Mouse (Mus musculus) adrenal gland, adult 8-10 months (tissue): ENCODE data around the gene Elf2. TPM values are rescaled to one million over a fixed set of nuclear protein-coding genes. Genes with fewer than 3 reads are reported as not detected.

Experiments used
- DNase-seq: peaks from one replicate; pipeline ENCODE4 v3.0.0; 2022
- microRNA-seq, 2 experiments: library from miRNA; unstranded; fragments of <30 nt; microRNA quantifications; one replicate each; pipeline ENCODE4 v1.2.0; 2022
- total RNA-seq, 4 experiments: library from RNA; stranded (reverse); gene quantifications; 2 replicates each; pipeline ENCODE4 v1.2.4; 2022

Gene Elf2
- total RNA-seq, 4 experiments from 2014 or later, result 57.5 to 93.6 (median 80.2) TPM

- no peak for DNase-seq
Measured at GRCm38 (mm10) chr3:51209503-51210314, 130.8 kb downstream of the Elf2 start.

- no peak for DNase-seq
Measured at GRCm38 (mm10) chr3:51208633-51209032, 131.8 kb downstream of the Elf2 start.

GRCm38 (mm10) chr3:51206521-51206920 is 133.9 kb downstream of the Elf2 start:
- DNase-seq, result no peak

- DNase-seq, result no peak
Measured at GRCm38 (mm10) chr3:51204897-51205296, 135.6 kb downstream of the Elf2 start.

- no peak for DNase-seq
Measured at GRCm38 (mm10) chr3:51204441-51204840, 136.0 kb downstream of the Elf2 start.

- no peak for DNase-seq
Measured at GRCm38 (mm10) chr3:51203906-51204305, 136.6 kb downstream of the Elf2 start.

Small RNAs within 50 kb of the gene (microRNA-seq; reads per million reads assigned to microRNA genes)
- gene Gm24282, result 0 reads per million in 2 experiments

Other genes with a start within 250 kb of the Elf2 start
- gene Noct, start 116.2 kb downstream of the Elf2 start, total RNA-seq, result 10 to 100 TPM; 12.8 to 16.4 (median 14.1) TPM
- 1,000 to 10,000 TPM in 3 of 4 experiments, 100 to 1,000 TPM in 1; 688 to 1,713 (median 1,219) TPM for gene Mgarp, start 56.1 kb upstream of the Elf2 start, total RNA-seq
- 100 to 1,000 TPM; 425 to 852 (median 611) TPM for gene Ndufc1, start 68.3 kb upstream of the Elf2 start, total RNA-seq
- gene Naa15, start 74.5 kb upstream of the Elf2 start, total RNA-seq, result 10 to 100 TPM; 53.1 to 65.3 (median 59.3) TPM
- gene Rab33b, start 143.3 kb upstream of the Elf2 start, total RNA-seq, result 10 to 100 TPM; 13.9 to 18.5 (median 17.4) TPM
- gene Setd7, start 220.2 kb upstream of the Elf2 start, total RNA-seq, result 10 to 100 TPM; 52.6 to 77.9 (median 66.4) TPM